Mouse (Mus musculus) forebrain, embryonic 11.5 days (tissue): Measurements from ENCODE around the gene Chtf18. TPM values are rescaled to one million over a fixed set of nuclear protein-coding genes. Genes with fewer than 3 reads are reported as not detected.

Experiments used
- ATAC-seq: fragments of 200-750 bp; cut with Nextera tagmentation; replicated peaks from 2 replicates; pipeline ENCODE4 v1.8.0; 2017; ENCODE audit warnings: moderate TSS enrichment; ENCODE audit not compliant: low FRiP score
- DNase-seq: peaks from one replicate; pipeline ENCODE4 v3.0.0-alpha.2; 2017; ENCODE audit warnings: low spot score
- H3K27ac ChIP-seq: fragments of 300-500 bp; sonication (generic); 2 replicates; pipeline ENCODE4 v1.5.1; 2014; ENCODE audit warnings: low read depth, low read length
- H3K27me3 ChIP-seq: fragments of 300-500 bp; sonication (generic); 2 replicates; pipeline ENCODE4 v1.6.1; 2014; ENCODE audit warnings: mild to moderate bottlenecking, low read length, mixed read lengths; ENCODE audit not compliant: control insufficient read depth, insufficient read depth
- H3K36me3 ChIP-seq: fragments of 300-500 bp; sonication (generic); 2 replicates; pipeline ENCODE4 v1.6.1; 2014; ENCODE audit warnings: mild to moderate bottlenecking, low read length, moderate library complexity, mixed read lengths; ENCODE audit not compliant: control insufficient read depth, insufficient read depth
- H3K4me1 ChIP-seq: fragments of 300-500 bp; sonication (generic); replicated peaks from 2 replicates; pipeline ENCODE4 v1.6.1; 2014; ENCODE audit warnings: low read length, mixed read lengths; ENCODE audit not compliant: control insufficient read depth, insufficient read depth
- H3K4me2 ChIP-seq: fragments of 300-500 bp; sonication (generic); 2 replicates; pipeline ENCODE4 v1.6.1; 2014; ENCODE audit warnings: low read depth, mild to moderate bottlenecking, low read length, moderate library complexity, mixed read lengths; ENCODE audit not compliant: severe bottlenecking
- H3K4me3 ChIP-seq: fragments of 300-500 bp; sonication (generic); 2 replicates; pipeline ENCODE4 v1.5.1; 2014; ENCODE audit warnings: low read depth, low read length
- H3K9ac ChIP-seq: fragments of 300-500 bp; sonication (generic); 2 replicates; pipeline ENCODE4 v1.6.1; 2014; ENCODE audit warnings: low read length
- H3K9me3 ChIP-seq: fragments of 300-500 bp; sonication (generic); 2 replicates; pipeline ENCODE4 v1.6.1; 2016; ENCODE audit warnings: low read length, mixed read lengths; ENCODE audit not compliant: control insufficient read depth
- WGBS: fragments of 180-500 bp; shearing (Covaris S2); extraction: QIAGEN DNeasy Blood & Tissue Kit; methylation state at CpG from one replicate; pipeline ENCODE4 v1.1.7; 2014; 5-methylcytosine and 5-hydroxymethylcytosine counted together
- polyA plus RNA-seq: library from polyadenylated mRNA; unstranded; fragments of >200 nt; fragmentation: Nextera tagmentation; extraction: Ambion mirVana; gene quantifications from 2 replicates; pipeline ENCODE4 v1.2.1, GENCODE M21; 2014

The Chtf18 gene
- polyA plus RNA-seq, 1 experiment from 2014 or later: 36.0 TPM

- no peak overlapping the region for H3K4me2 ChIP-seq
Measured at GRCm38 (mm10) chr17:25757691-25758090, 30.5 kb upstream of the Chtf18 start.

GRCm38 (mm10) chr17:25756378-25757242 is 29.4 kb upstream of the Chtf18 start:
- Histone ChIP-seq H3K27ac (no peak overlapping the region), H3K27me3 (no peaks in the 10 kb centered on the region), H3K4me1 (no peaks in the 10 kb centered on the region), H3K9me3 (no peaks in the 10 kb centered on the region), H3K4me2 (no peak overlapping the region), H3K9ac (no peak overlapping the region), H3K4me3 (no peak overlapping the region), H3K36me3 (no peaks in the 10 kb centered on the region)
- 84% methylated on average over 9 of the region's 9 CpGs for WGBS
- ATAC-seq (no peak), DNase-seq (no peak)

More at GRCm38 (mm10) chr17:25757691-25758090, 30.5 kb upstream of the Chtf18 start:
- Histone ChIP-seq H3K36me3 (no peaks in the 10 kb centered on the region), H3K27me3 (no peaks in the 10 kb centered on the region), H3K9ac (no peak overlapping the region), H3K9me3 (no peaks in the 10 kb centered on the region), H3K4me3 (no peak overlapping the region), H3K27ac (no peak overlapping the region), H3K4me1 (no peaks in the 10 kb centered on the region)
- ATAC-seq (no peak), DNase-seq (no peak)
- 75% methylated on average over 3 of the region's 3 CpGs for WGBS

- no peak for DNase-seq
Measured at GRCm38 (mm10) chr17:25755627-25756377, 28.6 kb upstream of the Chtf18 start.

GRCm38 (mm10) chr17:25755086-25755485 is 27.9 kb upstream of the Chtf18 start:
- Histone ChIP-seq H3K9me3 (no peaks in the 10 kb centered on the region), H3K36me3 (no peaks in the 10 kb centered on the region), H3K4me3 (no peak overlapping the region), H3K4me1 (no peaks in the 10 kb centered on the region), H3K9ac (no peak overlapping the region), H3K27ac (no peak overlapping the region), H3K27me3 (no peaks in the 10 kb centered on the region), H3K4me2 (no peak overlapping the region)
- 71% methylated on average over 4 of the region's 4 CpGs for WGBS
- no peak for ATAC-seq
- no peak for DNase-seq

More at GRCm38 (mm10) chr17:25755627-25756377, 28.6 kb upstream of the Chtf18 start:
- H3K36me3 ChIP-seq: no peaks in the 10 kb centered on the region
- no peaks in the 10 kb centered on the region for H3K4me1 ChIP-seq
- WGBS: 66% methylated on average over 4 of the region's 4 CpGs
- no peaks in the 10 kb centered on the region for H3K9me3 ChIP-seq
- no peak overlapping the region for H3K27ac ChIP-seq
- H3K4me3 ChIP-seq: no peak overlapping the region
- no peaks in the 10 kb centered on the region for H3K27me3 ChIP-seq
- no peak overlapping the region for H3K4me2 ChIP-seq
- no peak for ATAC-seq
- H3K9ac ChIP-seq: no peak overlapping the region

GRCm38 (mm10) chr17:25754241-25754640 is 27.0 kb upstream of the Chtf18 start, which contains the start of gene Msln:
Gene Msln (minus strand): TSS chr17:25754378.
- DNase-seq: no peak
- no peaks in the 10 kb centered on the region for H3K36me3 ChIP-seq
- no peaks in the 10 kb centered on the region for H3K27me3 ChIP-seq
- no peak within 1 kb of the TSS for H3K4me3 ChIP-seq
- no peak within 1 kb of the TSS for H3K27ac ChIP-seq
- no peaks in the 10 kb centered on the region for H3K4me1 ChIP-seq
- WGBS: 88% methylated on average over 9 of the region's 9 CpGs
- no peaks in the 10 kb centered on the region for H3K9me3 ChIP-seq
- ATAC-seq: no peak
- H3K9ac ChIP-seq: no peak within 1 kb of the TSS
- H3K4me2 ChIP-seq: no peak within 1 kb of the TSS

- no peak overlapping the region for H3K4me2 ChIP-seq
- H3K9me3 ChIP-seq: no peaks in the 10 kb centered on the region
- DNase-seq: no peak
- H3K9ac ChIP-seq: no peak overlapping the region
- H3K36me3 ChIP-seq: no peaks in the 10 kb centered on the region
- H3K4me3 ChIP-seq: no peak overlapping the region
- ATAC-seq: no peak
- no peaks in the 10 kb centered on the region for H3K27me3 ChIP-seq
- no peak overlapping the region for H3K27ac ChIP-seq
- WGBS: 71% methylated on average over 5 of the region's 5 CpGs
- H3K4me1 ChIP-seq: no peaks in the 10 kb centered on the region
Measured at GRCm38 (mm10) chr17:25751446-25751845, 24.2 kb upstream of the Chtf18 start.

- no peak for ATAC-seq
- DNase-seq: no peak
- no peaks in the 10 kb centered on the region for H3K9me3 ChIP-seq
- WGBS: 82% methylated on average over 6 of the region's 6 CpGs
- H3K27ac ChIP-seq: no peak overlapping the region
- no peak overlapping the region for H3K4me2 ChIP-seq
- H3K27me3 ChIP-seq: no peaks in the 10 kb centered on the region
- no peaks in the 10 kb centered on the region for H3K36me3 ChIP-seq
- H3K4me3 ChIP-seq: no peak overlapping the region
- no peaks in the 10 kb centered on the region for H3K4me1 ChIP-seq
- no peak overlapping the region for H3K9ac ChIP-seq
Measured at GRCm38 (mm10) chr17:25749314-25749713, 22.1 kb upstream of the Chtf18 start.

GRCm38 (mm10) chr17:25748238-25748637 is 21.0 kb upstream of the Chtf18 start:
- Histone ChIP-seq H3K9ac (no peak overlapping the region), H3K4me3 (no peak overlapping the region), H3K27ac (no peak overlapping the region), H3K36me3 (no peaks in the 10 kb centered on the region), H3K4me1 (no peaks in the 10 kb centered on the region), H3K9me3 (no peaks in the 10 kb centered on the region), H3K4me2 (no peak overlapping the region), H3K27me3 (no peaks in the 10 kb centered on the region)
- ATAC-seq (no peak), DNase-seq (no peak)
- 97% methylated on average over 4 of the region's 4 CpGs for WGBS
